Mouse (Mus musculus) thymus, postnatal 36 days (tissue): ENCODE measurements around the gene Phgr1.

Source experiments
- DNase-seq, 2 experiments: peaks; one replicate each; pipeline ENCODE4 v3.0.0; 2022; ENCODE audit warnings: mixed read lengths in 2 of 2

Gene Phgr1

GRCm38 (mm10) chr2:118779504-118780480 is 7.2 kb downstream of the Phgr1 start, which contains the start of gene Disp2:
Gene Disp2, plus strand, starts transcription at chr2:118779719.
- peak; percentile 80 to 84 for DNase-seq

DNA sequence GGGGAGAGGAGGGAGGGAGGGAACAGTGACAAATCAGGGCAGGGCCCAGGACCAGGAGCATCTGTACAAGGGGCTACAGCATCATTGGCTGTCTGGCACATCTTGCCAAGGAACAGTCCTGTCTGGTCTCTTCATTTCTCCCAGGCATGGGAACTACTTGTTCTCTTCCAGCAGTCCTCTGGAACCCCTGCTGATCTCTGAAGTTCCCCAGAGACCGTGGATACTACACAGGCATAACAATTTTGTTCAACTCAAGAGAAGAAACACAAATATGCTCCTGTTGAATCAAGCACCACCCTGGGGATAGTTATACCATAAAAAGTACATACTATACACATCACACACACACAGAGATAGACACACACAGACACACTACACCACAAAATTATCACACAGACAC is 8.5 kb downstream of the Phgr1 start:
- DNase-seq, result no peak

GRCm38 (mm10) chr2:118782303-118782702 is 9.7 kb downstream of the Phgr1 start:
- DNase-seq, result no peak

- no peak for DNase-seq
These were observed 10.5 kb downstream of the Phgr1 start for GRCm38 (mm10) chr2:118783093-118783492.

GRCm38 (mm10) chr2:118783663-118784062 is 11.1 kb downstream of the Phgr1 start:
- no peak for DNase-seq

DNA sequence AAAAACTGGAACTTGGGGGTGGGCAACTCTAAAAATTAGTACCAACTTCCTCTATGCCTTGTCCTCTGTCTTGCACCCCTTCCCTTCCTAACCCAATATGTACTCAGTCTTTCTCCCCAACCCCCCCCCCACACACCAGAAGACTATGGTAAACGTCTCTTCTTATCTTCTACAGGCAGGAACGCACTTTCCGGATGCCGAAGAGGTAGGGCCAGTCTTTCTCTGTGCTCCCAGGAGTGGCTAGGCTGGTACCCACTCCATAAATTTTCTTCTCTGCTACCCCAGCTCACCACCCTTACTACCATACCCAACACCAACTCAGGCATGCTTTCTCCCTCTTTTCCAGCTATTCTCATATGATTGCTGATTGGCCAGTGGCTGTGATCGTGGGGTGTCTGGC is 14.0 kb downstream of the Phgr1 start:
- no peak for DNase-seq

- no peak for DNase-seq
These were observed 16.9 kb downstream of the Phgr1 start for GRCm38 (mm10) chr2:118789501-118789900.

DNA sequence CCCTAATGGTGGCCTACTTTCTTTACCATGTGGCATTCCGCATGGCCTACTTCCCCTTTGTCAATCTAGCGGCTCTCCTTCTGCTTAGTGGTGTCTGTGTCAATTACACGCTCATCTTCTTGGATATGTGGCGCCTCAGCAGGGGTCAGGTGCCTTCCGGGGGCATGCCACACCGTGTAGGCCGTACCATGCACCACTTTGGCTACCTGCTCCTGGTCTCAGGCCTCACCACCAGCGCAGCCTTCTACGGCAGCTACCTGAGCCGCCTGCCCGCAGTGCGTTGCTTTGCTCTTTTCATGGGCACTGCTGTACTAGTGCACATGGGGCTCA is 17.6 kb downstream of the Phgr1 start:
- DNase-seq, result no peak

GRCm38 (mm10) chr2:118790551-118791525 is 18.3 kb downstream of the Phgr1 start:
- DNase-seq, result peak; percentile 33 to 35

- DNase-seq, result no peak
These were observed 19.2 kb downstream of the Phgr1 start for GRCm38 (mm10) chr2:118791591-118792258.

GRCm38 (mm10) chr2:118792259-118792613 is 19.7 kb downstream of the Phgr1 start:
- no peak for DNase-seq

DNA sequence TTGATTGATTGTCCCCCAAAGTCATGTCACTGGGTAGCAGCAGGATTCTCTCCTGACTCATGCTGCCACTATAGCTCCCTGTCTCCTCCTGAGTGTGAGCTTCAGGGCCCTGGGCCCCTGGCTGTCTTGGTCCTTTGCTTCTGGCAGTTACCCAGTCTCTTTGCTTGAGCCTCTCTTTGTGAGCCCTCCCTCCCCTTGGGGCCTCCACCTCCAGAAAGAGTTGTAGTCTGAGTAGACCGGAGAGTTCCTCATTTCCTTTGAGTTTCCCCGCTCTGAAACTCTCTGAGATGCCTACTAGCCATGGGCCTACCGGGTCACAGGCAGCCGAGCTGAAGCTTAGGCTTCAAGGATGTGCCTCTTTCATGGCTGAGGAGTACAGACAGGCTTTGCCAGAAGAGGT is 21.1 kb downstream of the Phgr1 start:
- DNase-seq, result no peak

DNA sequence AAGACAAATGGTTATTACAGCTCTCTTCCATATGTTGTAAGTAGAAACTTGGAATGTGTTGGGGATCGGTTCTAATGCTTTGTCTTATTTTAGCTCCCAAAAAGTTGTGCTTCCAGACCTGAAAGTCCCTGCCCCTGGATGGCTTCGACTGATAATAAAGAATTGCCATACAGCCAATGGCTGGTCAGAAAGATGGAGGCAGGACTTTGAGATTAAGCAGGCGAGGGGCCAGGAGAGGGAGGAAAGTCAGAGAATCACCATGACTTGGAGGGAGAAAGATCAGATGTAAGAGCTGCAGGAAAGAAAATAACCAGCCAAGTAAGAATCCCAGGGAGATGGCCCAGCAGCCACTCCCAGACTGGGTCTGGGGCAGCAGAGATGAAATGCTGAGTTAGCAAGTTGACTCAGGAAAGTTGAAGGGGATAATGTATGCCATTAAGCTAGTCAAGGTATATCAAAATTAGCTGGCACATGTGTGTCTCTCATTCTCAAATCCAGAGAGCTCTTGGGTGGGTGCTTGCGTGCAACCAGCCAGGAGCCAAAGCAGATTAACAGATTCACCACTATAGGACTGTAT is 30.1 kb downstream of the Phgr1 start:
- DNase-seq, result no peak

- no peak for DNase-seq
These were observed 31.9 kb downstream of the Phgr1 start for GRCm38 (mm10) chr2:118804474-118804873.

GRCm38 (mm10) chr2:118805137-118805536 is 32.6 kb downstream of the Phgr1 start:
- no peak for DNase-seq

GRCm38 (mm10) chr2:118805756-118806155 is 33.2 kb downstream of the Phgr1 start:
- no peak for DNase-seq

- DNase-seq, result no peak
These were observed 34.3 kb downstream of the Phgr1 start for GRCm38 (mm10) chr2:118806860-118807259.

- DNase-seq, result no peak
These were observed 38.3 kb downstream of the Phgr1 start for GRCm38 (mm10) chr2:118810861-118811260.

DNA sequence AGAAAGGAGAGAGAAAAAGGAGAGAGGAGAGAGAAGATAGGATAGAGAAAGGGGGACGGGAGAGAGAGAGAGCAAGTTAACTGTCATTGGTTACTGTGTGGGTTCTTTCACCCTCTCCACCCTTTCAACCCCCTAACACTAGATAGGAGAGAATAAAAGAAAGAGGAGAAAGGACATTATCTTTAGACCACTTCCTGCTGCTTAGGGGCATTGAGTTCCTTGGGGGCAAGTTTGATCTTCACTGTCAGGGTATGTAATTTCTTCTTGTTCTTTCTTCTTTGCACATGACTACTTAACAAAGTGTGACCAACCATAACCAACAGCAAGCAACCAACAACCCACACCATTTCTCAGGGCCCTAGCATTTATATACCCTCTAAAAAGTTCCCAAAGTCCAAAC is 40.2 kb downstream of the Phgr1 start:
- no peak for DNase-seq

DNA sequence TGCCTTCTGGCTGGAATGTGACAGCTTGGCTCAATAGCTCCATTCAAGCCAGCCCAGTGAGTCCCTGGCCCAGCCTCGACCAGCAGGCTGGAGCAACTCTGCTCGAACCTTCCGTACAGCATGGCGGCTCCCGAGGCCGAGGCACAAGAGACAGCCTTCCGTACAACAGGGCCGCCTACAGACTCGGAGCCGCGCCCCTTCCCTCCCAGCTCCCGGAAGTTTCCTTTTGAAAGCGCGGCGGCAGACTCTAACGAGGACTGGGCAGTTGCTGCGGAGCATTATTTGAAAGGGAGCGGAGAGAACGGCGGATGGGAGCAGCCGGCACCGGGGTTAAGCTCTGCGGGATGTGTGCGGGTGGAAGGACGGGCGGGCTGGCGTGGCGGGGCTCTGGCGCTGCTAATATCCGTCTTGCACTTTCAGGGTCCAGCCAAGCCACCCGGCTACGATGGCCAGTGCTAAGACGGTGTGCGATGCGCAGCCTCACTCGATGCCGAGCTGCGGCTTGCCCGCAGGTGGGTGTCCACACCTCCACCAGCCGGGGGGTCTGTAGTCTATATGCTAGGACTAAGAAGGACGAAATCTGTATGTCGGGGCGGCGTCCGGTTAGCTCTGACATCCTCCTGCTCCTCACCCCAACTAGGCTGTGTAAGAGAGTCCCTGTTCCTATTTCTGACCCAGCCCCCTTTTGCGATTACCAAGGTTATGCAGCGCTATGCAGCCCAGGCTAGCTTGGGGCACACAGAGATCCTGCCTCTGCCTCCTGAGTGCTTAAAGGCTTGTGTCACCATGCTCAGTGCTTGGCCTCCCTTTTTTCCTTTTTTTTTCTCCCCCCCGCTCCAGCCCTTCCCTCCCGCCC is 41.6 kb downstream of the Phgr1 start, which contains the start of gene Knstrn:
Gene Knstrn, plus strand, starts transcription at position 23 of the 856 bp plus-strand sequence.
- DNase-seq, result peak; percentile 85 to 86

- no peak for DNase-seq
These were observed 50.2 kb downstream of the Phgr1 start for GRCm38 (mm10) chr2:118822800-118823199.
